Mouse (Mus musculus): Measurements from ENCODE around the gene Galnt10.

The Galnt10 gene

DNA sequence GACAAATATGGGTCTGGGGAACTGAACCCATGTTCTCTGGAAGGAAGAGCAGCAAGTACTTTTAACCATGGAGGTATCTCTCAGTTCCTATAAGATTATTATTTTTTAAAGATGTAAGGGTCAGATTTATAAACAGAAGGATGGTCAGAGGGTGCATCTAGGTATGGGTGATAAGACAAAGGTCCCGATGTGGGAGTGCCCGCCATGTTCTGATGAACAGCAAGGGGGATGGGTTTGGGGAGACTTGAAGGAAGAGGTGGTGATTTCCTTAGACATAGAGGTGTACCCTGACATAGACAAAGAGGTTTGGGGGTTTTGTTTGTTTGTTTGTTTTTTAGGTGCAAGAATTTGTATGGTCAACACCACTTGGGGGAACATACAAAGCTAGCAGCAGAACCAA, 1.6 kb upstream of the Galnt10 start:
- DNase-seq, result no peak

DNA sequence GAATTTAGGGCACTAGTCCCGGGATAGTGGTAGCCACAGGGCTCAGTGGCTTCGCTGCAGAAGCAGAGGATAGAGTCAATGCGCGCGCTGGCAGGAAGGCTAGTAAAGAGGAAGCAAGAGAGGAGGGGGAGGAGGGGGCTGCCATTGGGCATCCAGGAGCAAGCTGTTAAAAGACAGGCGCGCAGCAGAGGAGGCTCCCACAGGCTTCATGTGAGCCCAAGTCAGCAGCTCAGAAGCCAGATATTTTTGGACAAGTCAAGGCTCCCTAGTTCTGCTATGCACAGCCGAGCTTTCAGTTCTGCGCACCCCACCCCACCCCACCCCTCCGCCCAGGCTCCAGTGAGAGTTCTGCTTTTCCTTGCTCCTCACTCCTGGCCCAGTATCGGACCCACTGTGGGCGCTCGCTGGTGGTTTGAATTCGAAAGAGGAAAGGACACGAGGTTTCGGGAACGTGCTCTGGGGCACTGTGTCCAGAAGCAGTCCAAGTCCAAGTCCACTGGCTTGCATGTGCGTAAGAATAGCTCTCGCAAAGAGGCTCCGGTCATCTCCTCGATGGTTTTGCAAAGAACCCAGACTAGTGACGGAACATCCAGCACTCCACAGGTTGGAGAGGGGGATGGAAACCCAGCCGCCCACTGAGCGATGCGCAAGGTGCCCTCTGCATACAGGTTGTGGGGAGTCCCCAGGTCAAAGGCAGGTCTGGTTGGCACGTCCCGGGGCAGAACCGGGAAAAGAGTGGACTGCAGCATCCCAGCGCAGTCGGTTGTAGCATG, 811 bp upstream of the Galnt10 start:
- peak; percentile 71 for DNase-seq

DNA sequence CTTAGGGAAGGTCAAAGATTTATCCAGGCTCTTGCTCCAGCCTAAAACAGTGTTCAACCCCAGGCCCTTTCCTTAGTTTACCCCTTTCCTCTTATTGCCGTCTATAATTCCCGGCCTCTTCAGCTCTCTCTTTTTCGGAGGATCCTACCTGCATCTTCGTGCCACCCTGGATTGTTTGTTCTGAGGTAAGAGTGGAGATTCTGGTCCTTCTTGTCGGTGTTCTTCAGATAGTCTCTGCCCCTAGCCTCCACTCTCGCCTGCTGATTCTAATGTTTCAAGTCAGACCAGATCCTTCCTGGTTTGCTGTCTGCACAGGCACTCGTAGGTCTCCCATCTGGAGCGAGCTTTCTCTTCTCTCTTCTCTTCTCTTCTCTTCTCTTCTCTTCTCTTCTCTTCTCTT, 605 bp downstream of the Galnt10 start:
- no peak for DNase-seq

DNA sequence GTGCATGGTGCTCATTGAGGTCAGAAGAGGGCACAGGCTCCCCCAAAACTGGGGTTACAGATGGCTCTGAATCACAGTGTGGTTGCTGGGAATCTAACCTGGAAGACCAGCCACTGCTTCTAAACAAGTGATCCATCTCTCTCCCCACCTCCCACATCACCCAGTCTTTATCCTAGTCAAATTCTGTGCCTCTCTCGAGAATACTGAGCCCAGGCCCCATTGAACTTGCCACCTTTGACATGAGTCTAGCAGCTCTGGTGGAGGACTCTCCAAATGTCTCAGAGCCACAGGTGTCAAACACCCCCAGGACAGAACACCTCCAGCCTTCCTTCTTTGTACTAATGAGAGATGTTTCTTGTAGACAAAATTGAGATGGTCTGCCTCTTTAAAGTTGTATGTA, 1.2 kb downstream of the Galnt10 start:
- no peak for DNase-seq

DNA sequence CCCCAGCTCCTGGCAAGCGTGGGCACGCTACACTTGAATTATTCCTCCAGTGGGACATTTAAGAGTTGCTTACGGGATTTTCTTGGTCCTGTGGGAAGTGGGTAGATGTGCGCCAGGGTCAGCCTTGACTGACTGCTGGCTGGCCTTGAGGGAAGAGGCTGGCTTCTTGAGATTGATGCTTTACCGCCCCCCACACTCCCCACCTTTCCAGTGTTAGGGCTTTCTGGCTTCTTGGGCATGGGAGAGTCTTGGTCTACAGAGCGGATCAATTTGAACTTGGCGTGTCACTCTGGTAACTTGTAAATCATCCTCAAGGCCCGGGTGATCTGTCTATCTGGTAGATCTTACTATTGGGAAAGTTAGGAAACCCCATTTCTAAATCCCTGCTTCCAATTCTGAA, 1.7 kb downstream of the Galnt10 start:
- DNase-seq, result no peak

DNA sequence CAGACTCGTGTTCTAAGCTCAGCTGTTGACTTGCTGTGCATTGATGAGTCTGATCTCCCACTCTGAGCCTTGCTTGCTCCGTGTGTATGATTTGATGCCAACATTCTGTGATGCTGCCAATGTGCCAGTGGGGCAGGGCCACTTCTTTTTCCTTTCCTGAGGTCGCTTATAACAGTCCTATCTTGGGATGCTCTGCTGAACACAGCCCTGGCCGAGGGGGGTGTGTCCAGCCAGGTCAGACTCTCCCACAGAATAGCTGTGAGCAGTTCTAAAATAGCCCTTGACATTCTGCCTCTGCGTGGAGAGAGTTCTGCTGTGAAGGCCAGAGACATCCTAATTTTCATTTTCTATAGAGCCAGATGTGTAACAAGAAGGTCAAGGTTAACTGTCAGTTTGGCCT, 2.2 kb downstream of the Galnt10 start:
- DNase-seq, result no peak

DNA sequence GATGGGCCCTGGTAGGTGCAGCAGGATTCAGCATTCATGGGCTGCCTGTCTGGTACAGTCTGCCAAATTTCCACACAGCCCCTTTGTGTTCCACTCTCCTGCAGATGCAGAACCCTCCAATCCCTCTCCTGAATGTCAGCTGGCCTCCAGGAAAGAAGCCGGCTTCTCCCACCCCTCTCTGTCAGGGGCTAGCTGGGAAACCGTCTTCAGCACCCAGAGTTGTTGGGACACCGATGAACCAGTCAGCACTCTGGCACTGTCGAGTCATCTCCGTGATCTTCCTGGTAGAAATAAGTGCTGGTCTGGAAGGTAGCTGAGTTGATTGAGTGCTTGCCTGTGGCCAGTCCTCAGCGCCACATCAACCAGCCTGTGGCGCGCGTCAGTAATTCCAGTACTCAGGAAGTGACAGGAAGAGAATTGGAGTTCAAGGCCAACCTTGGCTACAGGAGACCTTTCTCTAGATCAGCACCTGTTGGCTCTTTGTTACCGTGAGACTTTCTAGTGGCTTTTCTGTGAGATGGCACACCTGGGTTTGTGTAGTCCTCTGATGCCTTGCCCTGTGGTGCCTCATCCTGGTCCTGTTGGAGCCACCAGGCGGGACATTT, 3.1 kb downstream of the Galnt10 start:
- no peak for DNase-seq

DNA sequence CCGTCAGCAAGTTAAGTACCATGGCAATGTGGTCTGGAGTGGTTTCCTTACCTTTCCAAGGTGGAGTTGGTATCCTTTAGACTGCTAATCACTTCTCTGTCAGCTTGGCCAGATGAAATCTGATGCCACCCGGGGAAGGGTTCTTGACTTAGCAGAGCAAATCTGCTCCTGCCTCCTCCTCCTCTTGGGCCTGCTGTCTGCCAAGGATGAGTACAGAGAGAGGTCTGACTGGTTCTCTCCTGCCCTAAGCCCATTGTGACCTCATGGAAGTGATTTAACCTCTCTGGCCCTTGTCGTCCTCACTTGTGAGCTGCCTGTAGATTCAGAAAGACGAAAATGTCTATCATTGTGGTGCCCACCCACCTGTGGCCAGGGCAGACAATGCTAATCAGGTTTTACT, 4.0 kb downstream of the Galnt10 start:
- no peak for DNase-seq

DNA sequence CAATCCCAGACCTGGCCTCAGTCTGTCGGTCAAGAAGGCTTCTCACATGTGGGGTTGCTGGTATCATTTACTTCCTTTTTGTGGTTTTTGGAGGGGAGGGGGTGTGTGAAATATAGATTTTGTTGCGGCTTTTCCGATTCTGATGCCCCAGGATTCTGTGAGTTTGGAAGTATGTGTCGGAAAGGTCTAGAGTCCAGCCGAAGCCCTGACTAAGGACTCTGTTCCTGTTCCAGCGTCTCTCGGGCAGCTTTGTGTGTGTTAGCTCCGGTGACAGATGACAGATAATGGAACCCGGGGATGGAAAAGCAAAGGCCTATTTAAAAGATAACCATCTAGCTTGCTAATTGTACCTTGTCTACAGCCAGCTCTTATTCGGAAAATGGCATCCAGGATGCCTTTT, 4.4 kb downstream of the Galnt10 start:
- no peak for DNase-seq

DNA sequence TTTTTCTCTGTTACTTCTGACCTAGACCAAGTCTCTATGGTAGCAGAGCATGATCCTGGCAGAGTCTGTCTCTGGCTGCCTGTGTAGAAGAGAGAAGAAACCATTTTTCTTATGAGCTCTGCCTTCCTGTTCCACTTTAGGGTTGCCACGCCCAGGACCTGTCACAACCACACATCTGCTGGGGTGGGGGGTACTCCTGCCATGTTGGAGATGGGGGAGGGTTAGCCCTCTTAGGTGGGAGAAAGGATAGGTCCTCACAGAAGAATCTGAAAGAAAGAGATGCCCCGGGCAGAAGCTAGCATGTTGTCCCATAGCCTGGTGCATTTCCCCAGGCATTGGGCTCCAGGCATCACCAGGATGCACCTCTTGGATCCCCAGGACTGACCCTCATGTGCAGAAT, 5.6 kb downstream of the Galnt10 start:
- no peak for DNase-seq

DNA sequence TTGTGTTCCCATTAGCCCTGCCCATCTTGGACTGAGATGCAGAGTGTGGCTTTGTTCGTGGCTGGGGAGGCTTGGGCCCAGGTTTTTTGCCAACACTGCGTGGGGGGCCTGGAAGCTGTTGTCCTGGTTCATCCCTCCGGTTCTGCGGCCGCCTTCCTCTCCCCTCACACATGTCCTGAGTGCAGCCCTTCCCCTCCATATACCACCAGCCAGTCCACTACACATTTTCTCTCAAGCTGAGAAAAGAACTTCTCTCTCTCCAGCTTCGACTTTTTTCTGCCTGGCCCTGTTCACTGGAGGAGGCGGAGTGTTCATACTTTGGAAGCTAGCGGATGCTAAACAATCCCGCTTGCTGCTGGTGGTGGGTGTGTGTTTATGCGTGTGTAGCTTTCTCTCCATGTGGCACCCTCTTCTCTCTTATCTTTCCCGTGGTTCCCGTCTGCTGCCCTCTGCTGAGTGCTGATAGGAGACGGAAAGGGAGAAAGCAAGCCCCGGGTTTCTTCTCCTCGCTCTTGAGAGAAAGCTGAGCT, 6.1 kb downstream of the Galnt10 start:
- peak; percentile 51 for DNase-seq

DNA sequence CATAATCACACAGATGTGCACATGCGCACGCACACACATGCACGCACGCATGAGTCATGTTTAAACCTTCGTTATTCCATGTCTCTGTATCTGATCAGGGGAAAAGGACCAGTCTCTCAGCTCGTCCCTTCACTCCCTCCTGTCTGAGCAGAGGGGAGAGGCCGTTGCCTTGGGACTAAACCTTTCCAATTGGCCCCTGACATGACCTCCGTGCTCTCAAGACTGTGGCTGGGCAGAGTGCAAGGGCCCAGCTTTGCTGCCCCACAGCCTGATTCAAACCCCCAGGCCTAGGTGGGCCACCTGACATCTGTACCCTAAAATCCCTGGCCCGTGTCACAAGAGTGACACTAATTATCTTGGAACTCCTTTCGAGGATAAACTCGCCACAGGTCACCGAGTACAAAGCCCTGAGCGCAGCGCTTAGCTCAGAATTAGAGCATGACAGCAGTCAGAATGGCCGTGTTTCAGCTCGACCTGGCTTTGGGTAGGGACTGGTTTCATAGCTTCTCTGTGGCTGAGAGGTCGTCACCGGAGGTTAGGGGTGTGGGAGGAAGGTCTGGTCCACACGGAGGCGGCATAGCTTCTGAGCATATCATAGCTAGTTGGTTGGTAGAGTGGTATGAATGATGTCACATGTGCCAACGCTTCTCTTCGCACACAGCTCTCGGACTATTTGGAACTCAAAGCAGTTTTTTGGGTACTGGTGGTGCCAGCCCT, 7.1 kb downstream of the Galnt10 start:
- peak; percentile 46 for DNase-seq

DNA sequence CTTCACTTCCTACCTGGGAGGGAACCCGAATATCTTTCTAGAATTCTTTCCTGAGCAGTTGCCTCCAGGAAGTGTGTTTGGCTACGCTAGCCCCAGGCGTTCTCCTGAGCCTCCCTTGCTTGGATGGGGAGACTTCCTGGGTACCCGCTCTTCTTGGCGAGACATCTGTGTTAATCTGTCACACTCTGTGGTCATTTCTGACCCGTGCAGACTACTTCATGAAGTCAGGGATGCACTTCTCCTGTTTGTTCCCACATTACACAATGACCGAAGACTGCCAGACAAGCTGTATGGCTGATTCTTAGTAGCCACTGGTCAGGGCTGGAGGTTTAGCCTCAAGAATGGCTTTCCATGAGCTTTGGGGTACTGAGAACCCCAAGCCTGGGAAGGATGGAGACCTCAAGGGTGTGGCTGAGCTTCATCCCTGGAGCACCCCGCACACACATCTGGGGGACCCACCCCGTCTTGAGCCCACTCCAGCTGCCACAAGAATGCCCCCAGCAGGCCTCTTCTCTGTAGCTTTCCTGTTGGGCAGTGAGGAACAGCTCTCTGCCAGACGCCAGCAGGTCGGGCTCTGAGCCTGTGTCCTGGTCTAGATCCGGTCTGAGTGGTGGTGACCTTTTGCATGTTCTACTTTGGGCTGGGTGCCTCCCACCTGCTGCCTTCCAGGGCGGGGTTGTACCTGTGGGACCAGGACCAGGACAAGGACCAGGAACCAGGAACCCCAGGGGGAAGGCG, 7.8 kb downstream of the Galnt10 start:
- DNase-seq, result no peak

DNA sequence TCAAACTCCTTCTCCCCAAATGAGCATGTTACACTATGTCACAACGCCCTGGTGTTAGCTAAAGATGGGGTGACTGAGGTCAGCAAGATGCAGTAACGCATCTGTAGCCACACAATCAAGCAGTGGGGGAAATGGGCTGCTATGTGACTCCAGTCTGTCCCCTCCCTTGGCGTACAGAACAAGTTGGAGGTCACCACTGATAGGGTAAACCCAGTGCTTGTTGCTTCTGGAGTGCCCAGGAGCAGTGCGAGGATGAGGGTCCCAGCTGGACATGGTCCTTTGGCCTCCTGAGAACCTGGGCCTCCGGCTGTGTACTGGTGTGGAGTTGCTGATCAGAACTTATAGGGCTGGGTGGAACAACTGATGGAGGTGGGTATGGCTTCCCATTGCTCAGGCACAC, 8.6 kb downstream of the Galnt10 start:
- DNase-seq, result no peak

DNA sequence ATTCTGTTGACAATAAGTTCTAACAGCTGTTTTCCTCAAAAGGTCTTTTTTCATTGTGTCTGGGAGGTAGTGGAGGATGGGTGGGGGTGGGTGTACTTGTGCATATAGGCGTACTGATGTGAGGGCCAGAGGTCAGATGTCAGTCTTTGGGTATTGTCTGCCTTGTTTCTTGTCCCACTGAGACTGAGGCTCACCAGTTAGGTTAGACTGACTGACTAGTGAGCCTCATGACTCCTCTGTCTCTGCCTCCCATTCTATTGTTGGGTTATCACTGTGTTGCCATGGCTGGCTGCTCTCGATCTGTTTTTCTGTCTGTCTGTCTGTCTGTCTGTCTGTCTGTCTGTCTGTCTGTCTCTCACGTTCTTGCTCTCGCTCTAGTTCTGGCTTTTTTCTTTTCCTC, 9.1 kb downstream of the Galnt10 start:
- no peak for DNase-seq

DNA sequence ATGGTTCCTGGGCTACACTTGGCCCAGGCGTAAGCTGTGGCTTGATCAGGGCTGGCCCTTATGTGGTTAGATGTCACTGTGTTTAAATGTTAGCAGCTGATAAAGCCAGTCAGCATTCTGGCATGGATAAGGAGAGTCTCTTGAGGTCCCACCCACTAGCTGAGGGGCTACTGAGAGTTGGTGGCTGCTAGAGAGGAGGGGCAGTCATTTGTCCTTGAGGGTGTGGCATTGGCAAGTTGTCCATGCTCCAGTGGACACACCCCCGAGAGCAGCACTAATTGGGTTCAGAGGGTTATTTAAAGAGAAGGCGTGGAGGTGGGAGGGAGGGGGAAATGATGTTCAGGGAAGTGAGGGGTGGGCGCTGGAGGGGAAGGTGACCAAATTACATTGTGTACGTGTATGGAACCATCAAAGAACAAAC, 9.7 kb downstream of the Galnt10 start:
- DNase-seq, result peak; percentile 80

DNA sequence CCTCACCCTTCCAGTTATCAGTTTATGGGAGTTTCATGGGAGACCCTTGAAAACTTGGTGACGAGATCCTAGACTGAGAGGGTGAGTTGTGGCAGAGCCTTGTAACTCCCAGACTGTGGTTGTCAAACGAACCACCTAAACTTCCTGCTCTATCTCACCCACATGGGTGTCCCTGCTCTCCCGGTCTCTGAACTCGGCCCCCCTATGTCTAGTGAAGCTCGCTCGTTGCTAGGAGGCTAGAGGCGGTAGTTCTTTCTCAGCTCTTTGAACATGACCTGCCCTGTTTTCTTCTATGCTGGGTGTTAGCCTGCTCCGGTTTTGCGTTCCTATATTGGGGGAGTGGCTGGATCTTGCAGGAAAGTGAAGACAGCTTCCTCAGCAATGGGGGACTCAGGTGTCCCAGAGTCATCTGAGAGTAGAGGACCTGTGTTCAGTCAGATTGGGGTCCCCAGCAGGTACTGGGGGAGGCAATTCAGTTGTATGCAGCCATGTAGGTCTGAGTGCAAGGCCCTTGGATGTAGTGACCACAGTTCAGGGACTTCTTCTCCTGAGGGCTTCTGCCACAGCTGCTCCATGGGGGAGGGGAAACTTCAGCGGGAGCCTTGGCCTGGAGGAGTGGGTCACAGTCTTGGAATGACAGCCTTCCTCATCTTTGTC, 10.6 kb downstream of the Galnt10 start:
- no peak for DNase-seq

DNA sequence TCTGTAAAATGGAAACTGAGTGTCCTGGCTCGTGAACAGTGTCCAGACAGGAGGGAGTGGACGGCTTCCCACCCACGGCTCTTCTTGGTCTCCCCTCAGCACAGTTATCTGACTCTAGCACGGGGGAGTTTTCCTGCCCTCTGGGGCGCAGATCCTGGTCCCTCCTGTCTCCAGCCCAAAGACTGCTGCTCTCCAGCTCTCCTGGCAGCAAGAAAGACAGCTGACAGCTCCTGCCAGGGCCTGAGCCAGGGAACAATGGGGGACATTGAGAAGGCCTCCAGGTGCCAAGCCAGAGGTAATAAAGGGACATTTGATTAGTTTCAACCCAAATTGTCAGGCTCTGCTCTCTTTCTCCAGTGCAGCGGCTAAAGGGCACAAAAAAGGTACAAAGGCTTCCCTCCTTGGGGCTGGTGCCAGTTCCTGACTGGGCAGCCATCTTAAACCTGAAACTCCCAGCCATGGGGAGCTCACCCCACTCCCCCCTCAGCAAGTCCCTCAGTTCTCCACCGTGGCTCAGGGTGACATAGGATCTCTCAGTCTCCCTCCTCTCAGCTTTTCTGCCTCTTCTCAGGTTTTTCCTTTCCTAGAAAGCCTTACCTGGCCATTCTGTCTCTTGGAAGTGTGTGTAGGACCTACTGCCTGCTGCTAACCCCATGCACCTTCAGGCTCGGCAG, 11.5 kb downstream of the Galnt10 start:
- no peak for DNase-seq

DNA sequence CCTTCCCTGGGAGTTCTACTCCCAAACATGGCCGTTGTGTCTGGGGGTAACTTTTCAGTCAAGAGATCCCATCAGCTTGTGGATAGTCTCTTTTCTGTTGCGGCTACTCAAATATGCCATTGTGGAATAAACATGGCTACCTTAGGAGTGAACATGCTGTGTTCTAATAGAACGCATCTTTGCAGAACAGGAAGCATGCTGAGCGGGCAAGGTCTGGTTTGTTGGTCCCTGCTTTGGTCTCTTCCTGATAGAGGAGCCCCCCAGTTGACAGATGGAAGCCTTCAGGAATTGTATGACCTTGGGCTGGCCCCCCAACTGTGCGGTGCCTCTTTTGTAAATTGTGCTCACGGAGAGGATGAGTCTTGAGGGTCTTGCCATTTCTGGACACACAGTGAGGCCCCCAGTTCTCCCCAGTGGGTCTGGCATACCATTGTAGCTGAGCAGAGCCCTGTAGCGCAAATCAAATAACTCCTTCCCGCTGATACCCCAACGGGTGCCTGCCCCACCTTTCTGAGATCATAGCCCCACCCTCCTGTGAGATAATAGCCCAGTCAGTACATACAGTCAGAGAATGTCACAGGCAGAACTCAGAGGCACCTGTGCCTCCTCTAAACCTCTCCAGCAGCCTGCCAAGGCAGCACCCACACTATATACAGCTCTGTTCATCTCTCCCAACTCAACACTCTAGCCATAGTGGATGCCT, 12.3 kb downstream of the Galnt10 start:
- no peak for DNase-seq

DNA sequence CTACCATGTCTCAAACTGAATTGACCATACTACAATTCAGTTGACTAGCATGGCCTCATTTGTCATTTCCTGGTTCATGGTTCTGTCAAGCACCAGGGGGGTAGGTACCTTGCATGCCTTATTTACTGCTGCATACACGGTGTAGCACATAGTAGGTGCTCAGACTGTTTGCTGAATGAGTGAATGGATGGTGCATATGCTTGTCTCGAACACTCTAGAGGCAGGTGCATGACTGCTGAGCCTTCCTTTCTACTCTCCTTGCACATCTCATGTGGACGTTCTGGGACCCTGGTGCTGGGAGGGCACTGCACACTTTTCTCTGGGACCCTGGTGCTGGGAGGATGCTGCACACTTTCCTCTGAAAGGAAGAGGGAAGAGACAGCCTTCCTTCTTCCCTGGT, 13.0 kb downstream of the Galnt10 start:
- DNase-seq, result no peak

DNA sequence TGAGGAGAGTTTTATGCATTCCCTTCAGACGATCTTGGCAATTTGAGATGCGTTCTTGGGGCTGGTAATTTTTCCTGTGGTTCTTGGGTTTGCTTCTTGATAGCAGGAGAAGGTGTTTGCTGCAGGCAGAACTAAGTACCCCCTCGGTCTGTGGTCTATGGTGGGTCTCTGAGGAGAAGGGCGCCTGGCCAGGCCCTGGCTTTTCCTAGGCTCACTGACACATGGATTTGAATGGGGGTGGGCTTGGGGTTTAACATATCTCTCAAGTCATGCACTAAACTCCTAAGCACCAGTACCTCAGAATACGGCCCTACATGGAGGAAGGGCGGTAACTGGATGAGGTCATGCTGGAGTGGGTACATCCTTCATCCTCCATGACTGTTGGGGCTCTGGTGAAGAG, 13.5 kb downstream of the Galnt10 start:
- no peak for DNase-seq
